Mouse (Mus musculus) heart, postnatal 0 days (tissue): ENCODE results near the gene Teddm1b. TPM values are rescaled to one million over a fixed set of nuclear protein-coding genes. Genes with fewer than 3 reads are reported as not detected.

ENCODE experiments used
- ATAC-seq: fragments of 200-750 bp; cut with Nextera tagmentation; 2 replicates; pipeline ENCODE4 v1.8.0; 2017; ENCODE audit warnings: low read depth, moderate number of reproducible peaks, moderate library complexity; ENCODE audit not compliant: insufficient read depth
- DNase-seq: peaks from one replicate; pipeline ENCODE4 v3.0.0-alpha.2; 2016; ENCODE audit warnings: low spot score
- H3K27ac ChIP-seq: fragments of 300-500 bp; sonication (generic); 2 replicates; pipeline ENCODE4 v1.5.1; 2014; ENCODE audit warnings: low read depth, mild to moderate bottlenecking
- H3K27me3 ChIP-seq: fragments of 300-500 bp; sonication (generic); 2 replicates; pipeline ENCODE4 v1.6.1; 2014; ENCODE audit warnings: low read length, mixed read lengths; ENCODE audit not compliant: control insufficient read depth, insufficient read depth
- H3K36me3 ChIP-seq: fragments of 300-500 bp; sonication (generic); replicated peaks from 2 replicates; pipeline ENCODE4 v1.6.1; 2014; ENCODE audit warnings: low read length, mixed read lengths; ENCODE audit not compliant: control insufficient read depth, insufficient read depth
- H3K4me1 ChIP-seq: fragments of 300-500 bp; sonication (generic); 2 replicates; pipeline ENCODE4 v1.6.1; 2014; ENCODE audit warnings: antibody characterized with exemption; ENCODE audit not compliant: control insufficient read depth, insufficient read depth
- H3K4me2 ChIP-seq: fragments of 300-500 bp; sonication (generic); 2 replicates; pipeline ENCODE4 v1.6.1; 2014; ENCODE audit warnings: low read depth, mild to moderate bottlenecking, low read length, moderate library complexity
- H3K4me3 ChIP-seq: fragments of 300-500 bp; sonication (generic); 2 replicates; pipeline ENCODE4 v1.5.1; 2014; ENCODE audit warnings: low read depth, low read length
- H3K9ac ChIP-seq: fragments of 300-500 bp; sonication (generic); replicated peaks from 2 replicates; pipeline ENCODE4 v1.6.1; 2014; ENCODE audit warnings: low read depth, low read length, mixed read lengths
- H3K9me3 ChIP-seq: fragments of 300-500 bp; sonication (generic); replicated peaks from 2 replicates; pipeline ENCODE4 v1.6.1; 2016; ENCODE audit warnings: low read length; ENCODE audit not compliant: control insufficient read depth
- CTCF ChIP-seq: IDR thresholded peaks from 2 replicates; pipeline ENCODE4 v1.5.1; 2016; ENCODE audit warnings: antibody characterized with exemption, control low read depth, low read depth
- EP300 ChIP-seq: IDR thresholded peaks from 2 replicates; pipeline ENCODE4 v1.6.1; 2016; ENCODE audit warnings: antibody characterized with exemption, low read depth
- WGBS: fragments of 180-500 bp; shearing (Covaris S2); extraction: QIAGEN DNeasy Blood & Tissue Kit; methylation state at CpG from one replicate; pipeline ENCODE4 v1.1.7; 2014; 5-methylcytosine and 5-hydroxymethylcytosine counted together
- microRNA-seq: library from miRNA; unstranded; fragments of <30 nt; microRNA quantifications from one replicate; pipeline ENCODE4, GENCODE M21; 2016
- polyA plus RNA-seq: library from polyadenylated mRNA; unstranded; fragments of >200 nt; fragmentation: Nextera tagmentation; extraction: Ambion mirVana; gene quantifications from 2 replicates; pipeline ENCODE4 v1.2.1, GENCODE M21; 2015
- total RNA-seq: library from RNA; depleted of rRNA; stranded (reverse); fragments of >200 nt; gene quantifications from 2 replicates; pipeline ENCODE4 v1.2.3, GENCODE M21; 2014; ENCODE audit warnings: low replicate concordance; rRNA removed

Gene Teddm1b
- total and polyA plus RNA-seq, 2 experiments from 2014 or later: 0.10 TPM; not detected in 1

GRCm38 (mm10) chr1:153924395-153925385, 50.5 kb downstream of the Teddm1b start:
- TF ChIP-seq EP300 (no peak), CTCF (no peak)
- no peaks in the 10 kb centered on the region for H3K9me3 ChIP-seq
- H3K9ac ChIP-seq: no peak overlapping the region
- no peaks in the 10 kb centered on the region for H3K27me3 ChIP-seq
- H3K27ac ChIP-seq: no peak overlapping the region
- no peak overlapping the region for H3K4me3 ChIP-seq
- H3K4me2 ChIP-seq: no peak overlapping the region
- no peaks in the 10 kb centered on the region for H3K36me3 ChIP-seq
- ATAC-seq (no peak), DNase-seq (no peak)
- 0 out of 2 replicates have a peak, but pooled peaks cover 9% of the 10 kb centered on the region for H3K4me1 ChIP-seq
- 82% methylated on average over 6 of the region's 6 CpGs for WGBS

Small RNAs within 50 kb of the gene (microRNA-seq; reads per million reads assigned to microRNA genes)
- gene Mir8114: 19.3 reads per million, percentile 37 among the genes with 10 or more reads in this experiment

Other genes with a start within 250 kb of the Teddm1b start
- 0.08 TPM in 1 of 2 replicates, not detected in the other for gene Rgs8, start 221.3 kb upstream of the Teddm1b start, total RNA-seq
- gene Rgs8, start 221.3 kb upstream of the Teddm1b start, polyA plus RNA-seq: 0.03 and 0.05 TPM in 2 replicates
- gene Rgs16, start 134.0 kb upstream of the Teddm1b start, total RNA-seq: 0.89 and 1.8 TPM in 2 replicates
- gene Rgs16, start 134.0 kb upstream of the Teddm1b start, polyA plus RNA-seq: 2.2 and 3.0 TPM in 2 replicates
- gene Rnasel, start 124.9 kb upstream of the Teddm1b start, total RNA-seq: 31.4 and 31.9 TPM in 2 replicates
- 17.4 and 22.1 TPM in 2 replicates for gene Rnasel, start 124.9 kb upstream of the Teddm1b start, polyA plus RNA-seq
- gene Rgsl1, start 30.2 kb upstream of the Teddm1b start, total RNA-seq: not detected in 2 replicates
- gene Rgsl1, start 30.2 kb upstream of the Teddm1b start, polyA plus RNA-seq: not detected in 2 replicates
- not detected in 2 replicates for gene Teddm1a, start 17.4 kb downstream of the Teddm1b start, total RNA-seq
- gene Teddm1a, start 17.4 kb downstream of the Teddm1b start, polyA plus RNA-seq: not detected in 2 replicates
- gene Glul, start 25.6 kb downstream of the Teddm1b start, total RNA-seq: 199 and 256 TPM in 2 replicates
- 81.8 and 95.5 TPM in 2 replicates for gene Glul, start 25.6 kb downstream of the Teddm1b start, polyA plus RNA-seq
- not detected in 2 replicates for gene Teddm2, start 25.9 kb downstream of the Teddm1b start, total RNA-seq
- gene Teddm2, start 25.9 kb downstream of the Teddm1b start, polyA plus RNA-seq: 0.33 and 0.41 TPM in 2 replicates